Mouse (Mus musculus) frontal cortex, postnatal 14 days (tissue): ENCODE results near the gene Nim1k.
"Not testable (repeated sequence)": the region's sequence is repeated elsewhere in the genome, so short reads cannot be mapped to it uniquely, and the experiment has no call there.

ENCODE experiments used
- DNase-seq, 2 experiments: peaks; one replicate each; pipeline ENCODE4 v3.0.0; 2022; ENCODE audit warnings: low spot score in 2 of 2

The Nim1k gene

DNA sequence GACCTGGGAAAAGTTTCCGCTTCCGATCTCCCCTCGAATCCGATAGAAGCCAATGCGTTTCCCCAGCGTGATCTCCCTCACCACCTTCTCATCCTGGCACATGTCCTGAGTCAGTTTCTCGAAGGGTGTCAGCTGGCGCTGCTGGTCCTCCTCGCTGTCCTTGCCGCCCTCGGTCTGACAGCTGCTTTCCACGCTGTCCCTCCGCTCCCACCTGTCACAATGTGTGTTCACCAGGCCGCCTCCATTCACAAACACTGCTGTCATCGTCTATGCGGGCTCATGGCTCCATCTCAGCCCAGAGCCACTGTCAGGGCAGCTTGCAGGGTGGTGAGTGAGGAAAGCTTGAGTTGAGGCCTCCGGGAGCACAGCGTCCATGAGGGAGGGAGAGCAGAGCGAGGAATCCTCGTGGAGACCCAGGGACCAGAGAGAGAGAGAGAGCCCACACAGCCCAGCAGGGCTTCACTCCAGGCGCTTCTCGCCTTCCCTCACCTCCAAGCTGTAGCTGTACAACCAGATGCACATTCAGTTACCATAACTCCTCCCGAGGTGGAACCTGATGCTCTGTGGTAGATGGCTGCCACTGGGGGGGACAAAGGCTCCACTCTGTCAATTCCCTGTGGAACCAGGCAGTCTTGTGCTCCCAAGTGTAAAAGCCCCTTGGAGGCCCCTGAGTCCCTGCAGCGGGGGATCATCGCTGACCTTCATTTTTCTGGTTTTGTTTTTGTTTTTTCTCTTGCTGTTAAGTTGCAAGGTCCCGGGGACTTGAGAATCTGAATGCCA lies 27.9 kb downstream of the Nim1k start:
- DNase-seq = no peak

DNA sequence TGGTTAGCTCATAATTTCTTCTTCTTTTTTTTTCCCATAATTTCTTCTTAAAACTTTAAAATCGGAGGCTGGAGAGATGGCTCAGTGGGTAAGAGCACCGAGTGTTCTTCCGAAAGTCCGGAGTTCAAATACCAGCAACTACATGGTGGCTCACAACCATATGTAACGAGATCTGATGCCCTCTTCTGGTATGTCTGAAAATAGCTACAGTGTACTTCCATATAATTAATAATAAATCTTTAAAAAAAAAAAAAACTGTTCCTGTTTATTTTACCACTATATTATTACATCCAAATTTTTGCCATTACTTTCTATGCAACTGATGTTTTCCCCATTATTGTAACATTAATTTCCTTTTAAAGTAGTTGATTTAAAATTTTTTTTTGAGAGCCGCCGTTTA lies 31.1 kb downstream of the Nim1k start:
- DNase-seq = no peak

DNA sequence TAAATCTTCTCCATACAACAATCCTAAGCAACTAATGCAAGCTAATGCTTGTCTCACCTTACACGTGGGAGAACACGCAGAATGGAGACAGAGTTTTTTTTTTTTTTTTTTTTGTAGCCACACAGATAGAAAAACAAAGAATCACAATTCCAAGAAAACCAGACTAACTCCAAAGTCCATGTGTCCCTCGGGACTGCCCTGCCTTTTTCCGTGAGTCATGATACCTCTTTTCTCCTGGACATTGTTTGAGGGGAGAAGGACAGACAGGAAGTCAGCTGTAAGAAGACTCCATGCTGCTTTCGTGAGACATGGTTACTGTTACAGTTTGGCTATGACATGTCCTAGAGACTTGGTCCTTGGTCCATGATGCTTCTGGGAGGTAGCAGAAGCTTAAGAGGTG lies 32.3 kb downstream of the Nim1k start:
- no peak for DNase-seq

GRCm38 (mm10) chr13:119722447-119722846 lies 33.2 kb downstream of the Nim1k start:
- DNase-seq = no peak

- DNase-seq = no peak
Measured at GRCm38 (mm10) chr13:119716105-119716504, 39.6 kb downstream of the Nim1k start.

DNA sequence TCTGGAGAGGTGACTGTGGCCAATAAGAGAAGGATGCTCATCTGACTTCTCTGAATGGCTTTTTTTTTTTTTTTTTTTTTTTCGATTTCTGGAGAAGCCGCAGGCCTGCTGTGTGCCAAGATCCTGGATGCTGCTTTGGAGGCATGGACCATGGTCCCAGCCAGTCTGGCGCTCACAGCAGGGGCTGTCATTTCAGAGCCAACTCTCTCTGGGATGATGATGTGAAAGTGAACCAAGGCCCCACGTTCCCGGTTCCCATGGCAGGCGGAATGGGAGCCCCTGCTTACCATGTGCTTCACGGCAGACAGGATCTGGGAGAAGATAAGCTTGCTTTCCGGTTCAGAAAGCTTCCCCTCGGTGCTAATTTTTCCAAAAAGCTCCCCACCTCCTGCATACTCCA lies 41.9 kb downstream of the Nim1k start:
- DNase-seq = no peak

DNA sequence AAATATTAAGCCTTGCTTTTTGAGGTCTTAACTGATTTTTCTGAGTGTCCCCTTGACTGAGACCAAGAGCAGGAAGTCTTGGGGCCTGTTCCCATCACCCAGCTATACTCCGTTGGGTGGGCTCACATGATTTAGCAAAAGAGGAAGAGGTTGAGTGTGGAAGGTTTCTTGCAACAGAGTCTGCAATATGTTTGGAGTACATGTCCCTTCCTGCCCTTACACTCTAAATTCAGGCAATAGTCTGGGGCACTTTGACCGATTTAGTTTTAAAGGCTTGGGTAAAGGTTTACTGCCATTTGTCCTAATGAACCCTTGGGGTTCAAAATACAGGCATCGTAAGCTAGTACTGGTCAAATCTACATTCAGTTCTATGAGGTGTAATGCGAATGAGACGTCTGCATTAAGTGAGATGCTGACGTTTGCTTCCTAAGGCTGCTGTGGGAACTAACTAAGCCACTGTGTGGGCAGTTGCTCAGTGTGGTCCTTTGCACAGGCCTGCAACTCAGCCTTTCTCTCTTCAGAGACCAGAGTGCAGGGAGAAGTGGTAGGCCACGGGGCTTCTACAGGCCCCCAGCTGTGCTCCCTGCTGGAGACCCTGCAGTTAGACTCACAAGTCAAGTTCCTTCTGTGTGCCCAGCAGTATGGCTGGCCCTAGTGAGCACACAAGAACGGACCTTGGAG lies 42.4 kb downstream of the Nim1k start:
- no peak for DNase-seq

DNA sequence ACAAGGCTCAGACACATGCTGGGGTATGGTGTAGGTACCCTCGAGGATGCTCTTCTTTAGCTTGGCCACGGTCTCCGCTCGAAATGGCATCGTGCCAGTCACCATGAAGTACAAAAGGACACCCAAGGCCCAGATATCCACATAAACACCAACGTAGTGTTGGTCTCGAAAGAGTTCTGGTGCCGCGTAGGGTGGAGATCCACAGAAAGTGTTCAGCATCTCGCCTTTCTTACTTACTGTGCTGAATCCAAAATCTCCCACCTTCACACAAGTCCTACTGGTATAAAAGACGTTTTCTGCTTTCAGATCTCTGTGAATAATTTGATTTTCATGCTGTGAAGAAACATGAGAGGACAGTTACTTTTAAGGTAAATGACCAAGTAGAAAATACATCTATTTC lies 43.2 kb downstream of the Nim1k start:
- no peak for DNase-seq

DNA sequence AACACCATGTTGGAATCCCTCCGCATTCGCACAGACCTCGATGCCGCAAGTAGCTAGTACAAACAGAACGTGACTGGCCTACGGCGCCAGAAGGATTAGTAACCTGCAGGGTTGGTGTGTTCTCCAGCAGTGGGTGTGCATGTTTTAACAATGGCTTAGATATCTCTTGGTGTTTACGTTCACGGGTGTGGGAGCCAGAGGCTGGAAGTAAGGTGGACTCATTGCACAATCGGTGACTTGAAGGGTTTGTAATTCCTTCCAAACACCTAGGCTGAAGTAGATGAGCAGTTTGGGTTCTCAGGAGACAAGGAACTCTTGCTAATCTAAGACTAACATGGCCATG lies 45.4 kb downstream of the Nim1k start:
- no peak for DNase-seq

DNA sequence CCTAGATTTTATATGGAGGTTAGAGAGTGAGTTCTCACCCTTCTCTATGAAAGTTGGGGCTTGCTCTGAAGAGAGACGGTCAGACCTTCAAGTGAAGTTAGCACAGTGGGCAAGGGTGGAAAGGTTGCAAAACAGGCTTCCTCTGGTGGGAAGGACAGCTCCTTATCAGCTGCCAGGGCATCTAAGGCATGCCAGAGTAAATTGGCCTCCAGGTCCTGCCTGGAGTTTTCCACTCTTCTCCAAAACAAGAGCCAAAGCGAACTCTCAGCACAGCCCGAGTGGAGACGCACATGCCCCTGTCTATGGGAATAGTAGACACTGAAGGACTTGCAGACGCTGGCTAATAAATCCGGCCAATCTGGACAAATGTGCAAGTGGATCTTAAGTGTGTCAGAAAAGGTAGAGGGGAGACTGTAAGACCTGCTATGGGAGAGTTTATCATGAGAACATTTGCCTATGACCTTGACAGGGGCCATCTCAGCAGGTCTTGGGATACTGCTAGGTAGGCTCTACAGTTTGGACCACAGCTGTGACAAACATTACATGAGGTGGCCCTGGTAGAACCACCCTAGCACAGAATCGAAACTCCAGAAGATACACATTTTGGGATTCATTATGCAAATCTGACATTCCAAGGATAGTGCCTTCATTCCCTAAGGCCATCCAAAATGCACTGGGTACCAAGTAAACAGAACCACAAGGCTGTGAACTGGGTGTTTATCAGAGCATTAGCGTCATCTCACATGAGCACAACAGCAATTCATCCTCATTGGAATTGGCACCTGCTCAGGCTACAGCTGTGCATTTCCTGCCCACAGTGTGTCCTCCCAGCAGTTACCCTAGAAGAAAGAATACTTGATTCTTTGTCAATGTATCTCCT lies 46.1 kb downstream of the Nim1k start:
- no peak for DNase-seq

DNA sequence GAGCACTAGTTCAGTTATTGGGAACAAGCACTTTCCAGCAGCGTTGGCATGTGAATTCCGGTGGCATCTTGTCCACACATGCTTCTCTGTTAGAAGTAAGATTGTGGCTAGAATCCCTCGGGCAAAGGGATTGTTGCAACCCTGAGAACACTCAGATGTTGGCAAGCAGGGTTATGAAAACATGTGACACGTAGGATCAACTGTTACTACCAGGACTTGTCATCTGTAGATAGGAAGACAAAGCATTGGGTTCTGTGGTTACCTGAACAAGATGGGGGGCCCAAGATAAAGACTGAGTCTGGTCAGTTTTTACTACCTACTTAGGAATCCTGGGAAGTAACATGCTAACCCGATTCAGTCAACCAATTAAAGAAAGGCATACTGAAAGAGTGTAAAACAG lies 46.7 kb downstream of the Nim1k start:
- no peak for DNase-seq

DNA sequence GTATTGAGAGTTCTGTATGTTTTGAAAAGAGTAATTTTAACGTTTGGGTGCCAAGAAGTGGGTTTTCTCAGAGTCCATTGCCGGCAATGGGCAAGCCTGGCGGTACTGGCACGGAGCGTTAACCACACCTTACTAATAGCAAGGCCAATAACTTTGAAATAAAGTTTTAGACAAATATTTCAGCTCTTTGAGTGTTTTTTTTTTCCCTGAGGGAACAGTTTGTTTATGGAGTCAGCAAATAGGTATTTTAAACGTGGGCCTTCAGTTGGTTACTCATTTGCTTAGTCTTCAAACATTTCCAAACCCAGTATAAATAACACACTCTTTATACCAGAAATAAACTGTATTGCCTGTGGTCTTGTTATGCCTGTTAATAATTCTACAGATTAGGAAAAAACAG lies 47.8 kb downstream of the Nim1k start:
- no peak for DNase-seq

DNA sequence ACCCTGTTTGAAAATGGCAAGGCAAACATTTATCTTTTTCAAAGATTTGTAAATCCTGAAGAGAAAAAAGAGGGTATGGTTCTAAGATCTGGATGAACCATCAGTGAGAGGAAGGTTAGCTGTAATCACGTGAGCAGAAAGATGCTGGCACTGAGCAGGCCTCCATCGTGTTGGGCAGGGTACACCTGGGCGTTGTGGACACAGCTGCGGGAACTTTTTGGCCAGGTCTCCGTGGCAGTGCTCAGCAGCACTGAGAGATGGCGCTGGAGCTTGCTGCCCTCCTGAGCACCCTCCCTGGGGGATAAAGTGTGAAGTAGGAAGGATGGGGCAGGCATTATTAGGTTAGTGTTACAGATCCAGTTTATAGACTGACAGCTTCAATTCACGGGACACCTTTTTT lies 48.7 kb downstream of the Nim1k start:
- DNase-seq = no peak

DNA sequence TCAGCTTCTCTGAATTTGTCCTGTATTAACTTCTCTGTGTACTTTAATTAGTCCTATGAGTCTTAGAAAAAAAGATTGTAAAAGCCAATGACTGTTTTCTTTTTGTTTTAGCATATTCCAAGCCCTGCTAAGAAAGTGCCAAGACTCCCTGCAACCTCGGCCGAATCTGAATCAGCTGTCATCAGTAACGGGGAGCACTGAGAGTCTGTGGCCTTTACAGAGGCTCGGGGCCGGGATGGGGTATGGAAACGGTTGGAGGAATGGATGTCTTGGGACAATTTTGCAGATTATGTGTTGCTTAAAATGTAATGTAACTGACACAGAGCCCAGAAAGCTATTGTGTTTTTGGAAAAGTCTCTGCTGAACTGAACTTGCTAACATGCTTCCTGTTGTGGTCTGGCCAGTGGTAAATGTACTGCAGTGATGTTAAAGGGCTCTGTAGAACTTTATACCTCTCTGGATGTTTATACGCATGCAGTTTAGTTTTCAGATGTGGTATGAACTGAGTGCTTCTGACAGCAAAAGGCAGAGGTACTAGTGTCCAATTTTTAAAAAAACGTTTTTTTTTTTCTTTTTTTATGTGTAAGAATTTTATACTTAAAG lies 49.3 kb downstream of the Nim1k start:
- DNase-seq = not testable (repeated sequence)

GRCm38 (mm10) chr13:119704280-119704679 lies 51.4 kb downstream of the Nim1k start:
- DNase-seq = no peak

DNA sequence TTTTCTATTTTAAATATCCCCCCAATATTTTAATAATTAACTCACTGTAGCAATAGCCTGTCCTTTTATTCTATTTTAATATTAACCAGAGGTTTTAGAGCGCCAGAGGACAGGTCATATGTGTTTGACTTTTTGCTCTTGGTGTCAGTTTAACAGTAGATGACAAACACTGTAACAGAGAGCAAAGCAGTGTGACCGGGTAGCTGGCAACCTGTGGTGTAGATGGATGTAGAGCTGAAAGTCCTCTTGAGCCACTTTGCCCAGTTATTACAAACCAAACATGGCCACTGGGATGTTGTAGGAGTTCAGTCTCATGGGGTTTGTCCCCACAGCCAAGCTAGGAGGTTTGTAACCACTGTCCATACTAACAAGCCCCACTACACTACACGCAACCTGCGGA lies 57.2 kb downstream of the Nim1k start:
- DNase-seq = no peak

DNA sequence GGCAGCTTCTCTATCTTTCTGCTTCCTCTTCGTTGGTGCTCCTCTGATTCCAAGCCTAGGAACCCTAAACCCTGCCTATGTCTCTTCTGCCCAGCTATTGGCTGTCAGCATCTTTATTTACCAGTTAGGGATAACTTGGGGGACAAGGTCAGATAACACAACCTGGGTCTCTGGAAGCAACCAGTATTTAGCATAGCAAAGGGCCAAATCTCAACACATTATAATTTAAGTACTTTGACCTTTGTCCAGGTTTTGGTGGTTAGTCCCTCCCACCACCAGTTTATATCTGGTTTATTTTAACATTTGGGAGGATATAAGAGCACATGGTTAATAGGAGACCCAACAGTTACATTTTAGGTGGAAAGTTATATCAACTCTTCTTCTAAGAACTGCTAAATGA lies 59.2 kb downstream of the Nim1k start:
- DNase-seq = no peak

- DNase-seq = no peak
Measured at GRCm38 (mm10) chr13:119695676-119696075, 60.0 kb downstream of the Nim1k start.

GRCm38 (mm10) chr13:119691958-119692357 lies 63.7 kb downstream of the Nim1k start:
- not testable (repeated sequence) for DNase-seq

- no peak for DNase-seq
Measured at GRCm38 (mm10) chr13:119690876-119691620, 64.6 kb downstream of the Nim1k start.

DNA sequence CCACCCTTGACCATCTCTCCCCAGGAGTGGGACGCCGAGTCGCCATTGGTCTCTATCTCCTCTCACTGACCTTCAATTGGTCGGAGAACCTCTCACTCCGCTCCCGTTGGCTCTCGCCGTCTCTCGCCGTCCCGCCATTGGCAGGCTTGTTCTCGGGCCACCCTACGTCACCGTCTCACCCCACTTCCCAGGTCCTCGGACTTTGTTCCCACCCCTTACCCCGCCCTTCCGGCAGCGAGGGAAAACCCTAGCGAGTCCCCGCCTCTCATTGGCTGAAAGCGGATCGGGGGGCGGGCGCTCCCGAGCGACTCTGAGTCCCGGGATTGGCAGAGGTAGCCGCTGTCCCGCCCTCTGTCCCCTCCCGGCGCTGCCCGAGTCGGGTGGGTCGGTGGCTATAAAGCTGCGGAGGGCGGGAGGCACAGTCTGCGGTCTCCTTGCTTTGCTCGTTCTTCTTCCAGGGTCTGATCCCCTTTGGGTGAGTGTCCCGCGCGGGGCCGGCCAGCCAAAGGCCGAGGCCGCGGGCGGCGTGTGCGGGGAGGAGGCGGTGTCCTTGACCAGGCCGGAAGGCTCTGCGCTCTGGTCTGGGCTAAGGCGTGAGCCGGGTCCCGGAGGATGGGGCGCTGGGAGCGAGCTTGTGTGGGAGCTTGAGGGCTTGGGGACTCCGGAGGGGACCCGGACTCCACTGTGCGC lies 65.5 kb downstream of the Nim1k start, which contains the start of gene Hmgcs1:
Hmgcs1 (plus strand) TSS at position 341 of the 690 bp plus-strand sequence.
- DNase-seq = peak; percentile 98 to 99
